Mouse (Mus musculus) ovary, adult 2 months (tissue): Measurements from ENCODE around the gene Tgfb2. TPM values are rescaled to one million over a fixed set of nuclear protein-coding genes. Genes with fewer than 3 reads are reported as not detected.

Experiments used
- polyA plus RNA-seq: library from polyadenylated mRNA; depleted of rRNA; stranded (reverse); fragments of >200 nt; gene quantifications from 2 replicates; pipeline ENCODE4 v1.2.3, GENCODE M21; 2012; rRNA removed

Tgfb2 gene
- polyA plus RNA-seq = 2.5 and 5.1 TPM in 2 replicates

GRCm38 (mm10) chr1:186705915-186706248 lies at the start of gene Tgfb2:
Gene Tgfb2 (minus strand): TSS chr1:186705989.

GRCm38 (mm10) chr1:186748724-186749653 lies 43.2 kb upstream of the Tgfb2 start, which contains the start of gene Rrp15:
Gene Rrp15 (minus strand): TSS chr1:186749358.

Other genes with a start within 250 kb of the Tgfb2 start
- gene Rrp15, start 43.4 kb upstream of the Tgfb2 start, polyA plus RNA-seq = 3.3 and 4.9 TPM in 2 replicates